Mouse (Mus musculus): ENCODE measurements at regions not wholly inside any gene's neighbourhood (a gene's known extent, or its start where the extent isn't known, plus 50 kb on each side); places are given as distances from the start of the nearest gene placed in this dataset.

DNA sequence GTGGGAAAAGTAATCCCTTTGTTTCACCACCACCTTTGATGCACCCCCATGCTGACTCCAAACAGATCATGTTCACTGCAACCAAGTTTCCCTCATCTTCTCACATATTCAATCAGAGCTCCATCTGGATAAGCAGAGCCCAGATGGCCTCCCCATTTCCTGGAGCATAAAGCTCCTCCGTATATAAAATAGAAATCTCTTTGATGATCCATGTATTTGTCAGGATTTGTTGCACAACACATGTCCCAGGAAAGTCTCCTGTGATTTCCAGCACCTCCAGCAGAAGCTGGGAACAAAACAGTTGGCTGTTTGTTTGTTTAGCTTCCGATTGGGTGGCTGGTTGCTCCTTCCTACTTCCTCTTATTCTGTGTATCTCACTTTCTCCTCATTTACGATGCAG, 364.9 kb downstream of the Mllt3 start:
- H3K27me3 ChIP-seq (replicated peaks): no peaks in the 10 kb centered on the region
- H3K27ac ChIP-seq (ENCODE audit: insufficient read depth, low read depth): no peak overlapping the region
- in situ Hi-C loops (cut with MboI; ENCODE audit: low pct_ligation_motif_present, low pct_unique_long_range_greater_than_20kb, low sequenced_read_pairs): no loop called here
- DNase-seq (ENCODE audit: extremely low read depth): no peak
- no peak for TF ChIP-seq GABPA (IDR thresholded peaks at IDR 0.05; ENCODE audit: insufficient replicate concordance, low read depth, low read length)
- no peak for TF ChIP-seq IRF4 (IDR thresholded peaks at IDR 0.05; ENCODE audit: low read depth, low read length)
- no peak for TF ChIP-seq NRF1 (IDR thresholded peaks at IDR 0.05; ENCODE audit: low read depth, low read length)
- no peak overlapping the region for H3K9ac ChIP-seq (ENCODE audit: insufficient read depth, low read depth)
- dilution Hi-C loops (cut with MboI; ENCODE audit: extremely low pct_ligation_motif_present, extremely low pct_unique_long_range_greater_than_20kb, low sequenced_read_pairs): no loop called here
- H3K4me2 ChIP-seq (ENCODE audit: insufficient read depth, low read depth, poor library complexity, severe bottlenecking): no peak overlapping the region
- H3K4me3 ChIP-seq (replicated peaks in 1 of 3; ENCODE audit: low read depth in 2 of 3, low read length in 2 of 3, poor library complexity in 1 of 3): no peak overlapping the region
- no peaks in the 10 kb centered on the region for H3K9me3 ChIP-seq (replicated peaks; ENCODE audit: low read length)
- peaks cover 0 to 11% of the 10 kb centered on the region in 2 experiments; a peak in 2 of 4 replicates for H3K4me1 ChIP-seq (ENCODE audit: control insufficient read depth in 1 of 2, insufficient read depth in 2 of 2)
- no peaks in the 10 kb centered on the region for H3K36me3 ChIP-seq (replicated peaks in 1 of 2; ENCODE audit: control insufficient read depth in 1 of 2, insufficient read depth in 1 of 2, low read length in 1 of 2)
- H3K79me2 ChIP-seq (replicated peaks; ENCODE audit: control insufficient read depth, extremely low read depth, insufficient read depth, poor library complexity, severe bottlenecking): no peaks in the 10 kb centered on the region

DNA sequence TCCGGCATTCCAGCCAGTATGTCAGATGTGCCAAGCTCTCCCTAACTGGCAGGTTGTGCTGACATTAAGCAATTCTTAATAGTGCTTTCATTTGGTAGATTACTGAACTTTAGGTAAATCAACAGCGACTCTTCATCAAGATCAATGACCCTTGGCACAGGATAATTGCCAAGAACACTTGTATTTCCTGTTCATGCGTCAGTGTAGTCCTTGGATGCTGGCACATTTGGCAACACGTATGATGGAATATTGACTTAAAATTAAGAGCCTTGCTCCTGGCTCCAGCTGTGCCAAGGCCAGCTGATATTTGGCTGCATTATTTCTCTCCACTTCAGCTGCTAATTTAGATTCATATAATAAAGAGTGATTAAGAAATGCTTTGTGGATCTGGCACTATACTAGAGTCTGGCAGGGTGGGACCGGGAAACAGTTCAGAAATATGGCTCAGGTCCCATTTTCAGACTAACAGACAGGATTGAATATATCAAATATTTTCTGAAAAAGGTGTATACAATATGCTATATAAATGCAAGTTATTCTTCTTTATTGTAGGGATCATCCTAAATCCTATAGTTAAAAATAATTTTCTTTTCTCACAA, 365.5 kb downstream of the Mllt3 start:
- dilution Hi-C loops (cut with MboI; ENCODE audit: extremely low pct_ligation_motif_present, extremely low pct_unique_long_range_greater_than_20kb, low sequenced_read_pairs): no loop called here

DNA sequence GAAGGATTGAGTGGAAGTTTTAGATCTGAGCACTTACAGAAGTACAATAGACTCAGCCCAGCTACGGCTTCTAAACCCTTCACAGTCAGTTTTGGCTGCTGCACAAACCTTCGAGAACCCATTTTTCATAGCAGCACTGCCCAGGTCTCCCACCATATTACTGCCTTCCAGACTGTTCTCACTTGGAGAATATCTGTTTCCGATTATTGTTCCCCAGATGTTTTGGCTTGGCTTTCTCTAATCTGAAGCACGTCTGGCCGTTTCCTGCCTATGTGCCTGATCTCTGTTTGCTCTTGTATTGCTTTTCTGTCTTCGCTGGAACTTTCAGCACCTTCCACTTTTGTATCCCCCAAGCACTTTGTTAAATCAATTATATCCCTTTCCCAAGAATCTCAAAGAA, 368.0 kb downstream of the Mllt3 start:
- TF ChIP-seq HCFC1 (IDR thresholded peaks at IDR 0.05; ENCODE audit: low read depth, low read length) (no peak), MAX (IDR thresholded peaks at IDR 0.05; ENCODE audit: low read length) (no peak), KAT2A (IDR thresholded peaks at IDR 0.05; ENCODE audit: insufficient replicate concordance, low read length) (no peak), IRF4 (IDR thresholded peaks at IDR 0.05; ENCODE audit: low read depth, low read length) (no peak), USF2 (conservative IDR thresholded peaks at IDR 0.05; ENCODE audit: low read depth, low read length) (no peak)
- Histone ChIP-seq H3K36me3 (replicated peaks in 1 of 2; ENCODE audit: control insufficient read depth in 1 of 2, insufficient read depth in 1 of 2, low read length in 1 of 2) (no peaks in the 10 kb centered on the region), H3K4me2 (ENCODE audit: insufficient read depth, low read depth, poor library complexity, severe bottlenecking) (no peak overlapping the region), H3K79me2 (replicated peaks; ENCODE audit: control insufficient read depth, extremely low read depth, insufficient read depth, poor library complexity, severe bottlenecking) (no peaks in the 10 kb centered on the region), H3K27me3 (replicated peaks) (no peaks in the 10 kb centered on the region), H3K4me3 (replicated peaks in 1 of 3; ENCODE audit: low read depth in 2 of 3, low read length in 2 of 3, poor library complexity in 1 of 3) (no peak overlapping the region), H3K9ac (ENCODE audit: insufficient read depth, low read depth) (no peak overlapping the region), H3K9me3 (replicated peaks; ENCODE audit: low read length) (no peaks in the 10 kb centered on the region), H3K4me1 (ENCODE audit: control insufficient read depth in 1 of 2, insufficient read depth in 2 of 2) (peaks cover 0 to 11% of the 10 kb centered on the region in 2 experiments; a peak in 2 of 4 replicates), H3K27ac (ENCODE audit: insufficient read depth, low read depth) (no peak overlapping the region)
- in situ Hi-C loops (cut with MboI; ENCODE audit: low pct_ligation_motif_present, low pct_unique_long_range_greater_than_20kb, low sequenced_read_pairs) (no loop called here), dilution Hi-C loops (cut with MboI; ENCODE audit: extremely low pct_ligation_motif_present, extremely low pct_unique_long_range_greater_than_20kb, low sequenced_read_pairs) (no loop called here)
- no peak for DNase-seq (ENCODE audit: extremely low read depth)

More for the DNA sequence above, 365.5 kb downstream of the Mllt3 start:
- Histone ChIP-seq H3K9me3 (replicated peaks; ENCODE audit: low read length) (no peaks in the 10 kb centered on the region), H3K27ac (ENCODE audit: insufficient read depth, low read depth) (no peak overlapping the region), H3K4me2 (ENCODE audit: insufficient read depth, low read depth, poor library complexity, severe bottlenecking) (no peak overlapping the region), H3K4me3 (replicated peaks in 1 of 3; ENCODE audit: low read depth in 2 of 3, low read length in 2 of 3, poor library complexity in 1 of 3) (no peak overlapping the region), H3K79me2 (replicated peaks; ENCODE audit: control insufficient read depth, extremely low read depth, insufficient read depth, poor library complexity, severe bottlenecking) (no peaks in the 10 kb centered on the region), H3K4me1 (ENCODE audit: control insufficient read depth in 1 of 2, insufficient read depth in 2 of 2) (peaks cover 0 to 11% of the 10 kb centered on the region in 2 experiments; a peak in 2 of 4 replicates), H3K27me3 (replicated peaks) (no peaks in the 10 kb centered on the region), H3K36me3 (replicated peaks in 1 of 2; ENCODE audit: control insufficient read depth in 1 of 2, insufficient read depth in 1 of 2, low read length in 1 of 2) (no peaks in the 10 kb centered on the region), H3K9ac (ENCODE audit: insufficient read depth, low read depth) (no peak overlapping the region)
- DNase-seq (ENCODE audit: extremely low read depth): no peak
- in situ Hi-C loops (cut with MboI; ENCODE audit: low pct_ligation_motif_present, low pct_unique_long_range_greater_than_20kb, low sequenced_read_pairs): no loop called here
- TF ChIP-seq IRF4 (IDR thresholded peaks at IDR 0.05; ENCODE audit: low read depth, low read length): no peak
- no peak for TF ChIP-seq JUN (IDR thresholded peaks at IDR 0.05; ENCODE audit: insufficient read depth, low read depth, low read length)
- no peak for TF ChIP-seq TCF12 (IDR thresholded peaks at IDR 0.05; ENCODE audit: low read depth, low read length)
- TF ChIP-seq CHD2 (IDR thresholded peaks at IDR 0.05; ENCODE audit: low read length): no peak
- TF ChIP-seq CHD1 (IDR thresholded peaks at IDR 0.05; ENCODE audit: low read depth, low read length): no peak
- TF ChIP-seq CTCF (conservative IDR thresholded peaks at IDR 0.05 in 1 of 2, IDR thresholded peaks at IDR 0.05 in 1 of 2; ENCODE audit: low read depth in 2 of 2, low read length in 2 of 2): no peak
- TF ChIP-seq NRF1 (IDR thresholded peaks at IDR 0.05; ENCODE audit: low read depth, low read length): no peak
- TF ChIP-seq MAX (IDR thresholded peaks at IDR 0.05; ENCODE audit: low read length): no peak
- TF ChIP-seq SIN3A (IDR thresholded peaks at IDR 0.05; ENCODE audit: low read length): no peak
- TF ChIP-seq MYC (IDR thresholded peaks at IDR 0.05; ENCODE audit: low read depth, low read length): no peak
- TF ChIP-seq ELF1 (IDR thresholded peaks at IDR 0.05; ENCODE audit: low read depth, low read length): no peak
- TF ChIP-seq USF2 (conservative IDR thresholded peaks at IDR 0.05; ENCODE audit: low read depth, low read length): no peak
- TF ChIP-seq KAT2A (IDR thresholded peaks at IDR 0.05; ENCODE audit: insufficient replicate concordance, low read length): no peak
- no peak for TF ChIP-seq POLR2A (IDR thresholded peaks at IDR 0.05; ENCODE audit: low read depth, low read length)
- TF ChIP-seq ZKSCAN1 (IDR thresholded peaks at IDR 0.05; ENCODE audit: borderline replicate concordance, low read depth, low read length): no peak
- no peak for TF ChIP-seq HCFC1 (IDR thresholded peaks at IDR 0.05; ENCODE audit: low read depth, low read length)
- no peak for TF ChIP-seq GABPA (IDR thresholded peaks at IDR 0.05; ENCODE audit: insufficient replicate concordance, low read depth, low read length)
- no peak for TF ChIP-seq MXI1 (IDR thresholded peaks at IDR 0.05; ENCODE audit: low read depth, low read length)
- no peak for TF ChIP-seq ZNF384 (IDR thresholded peaks at IDR 0.05; ENCODE audit: low read depth, low read length)
- no peak for TF ChIP-seq PAX5 (IDR thresholded peaks at IDR 0.05; ENCODE audit: low read length)
